Mouse (Mus musculus): Measurements from ENCODE around the gene Rnf214. TPM values are rescaled to one million over a fixed set of nuclear protein-coding genes. Genes with fewer than 3 reads are reported as not detected.

The Rnf214 gene
- polyA plus RNA-seq, 1 experiment from 2014 or later: 37.3 TPM

DNA sequence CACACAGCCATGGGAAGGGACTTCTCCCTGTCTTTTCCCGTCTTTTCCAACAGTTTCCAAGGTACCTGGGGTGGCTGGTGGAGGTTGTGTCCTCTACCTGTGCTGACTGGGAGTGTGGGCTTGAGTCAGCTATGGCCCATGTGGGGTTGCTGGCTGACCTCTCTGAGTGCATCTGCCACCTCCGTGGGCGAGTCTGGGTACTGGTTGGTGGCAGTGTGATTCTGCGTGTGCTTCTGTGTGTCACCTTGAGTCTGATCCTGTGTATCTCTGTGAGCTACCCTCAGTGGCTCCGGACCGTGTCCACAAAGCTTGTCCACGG is 66.8 kb downstream of the Rnf214 start:
- no peak overlapping the region for H3K27ac ChIP-seq (ENCODE audit: low read depth, low read length)
- ATAC-seq (replicated peaks; ENCODE audit: low FRiP score) (peak; percentile 16; the same call in 1 of the 2 replicates), DNase-seq (ENCODE audit: low spot score) (no peak)
- no peaks in the 10 kb centered on the region for H3K36me3 ChIP-seq (ENCODE audit: control insufficient read depth, insufficient read depth, low read length)
- peak overlapping the region; percentile 88 for H3K4me2 ChIP-seq
- H3K9me3 ChIP-seq (ENCODE audit: control insufficient read depth, low read length): no peaks in the 10 kb centered on the region
- H3K27me3 ChIP-seq (replicated peaks; ENCODE audit: control insufficient read depth, insufficient read depth, low read length): 0 out of 2 replicates have a peak, but pooled peaks cover 6% of the 10 kb centered on the region
- peaks cover 17% of the 10 kb centered on the region for H3K4me1 ChIP-seq (replicated peaks; ENCODE audit: control insufficient read depth, insufficient read depth, low read length)
- H3K4me3 ChIP-seq (ENCODE audit: low read depth, low read length): peak overlapping the region; percentile 71
- peak overlapping the region; percentile 22; the same call in 1 of the 2 replicates for H3K9ac ChIP-seq (ENCODE audit: low read depth, low read length)
- WGBS: 74% methylated on average over 7 of the region's 7 CpGs

DNA sequence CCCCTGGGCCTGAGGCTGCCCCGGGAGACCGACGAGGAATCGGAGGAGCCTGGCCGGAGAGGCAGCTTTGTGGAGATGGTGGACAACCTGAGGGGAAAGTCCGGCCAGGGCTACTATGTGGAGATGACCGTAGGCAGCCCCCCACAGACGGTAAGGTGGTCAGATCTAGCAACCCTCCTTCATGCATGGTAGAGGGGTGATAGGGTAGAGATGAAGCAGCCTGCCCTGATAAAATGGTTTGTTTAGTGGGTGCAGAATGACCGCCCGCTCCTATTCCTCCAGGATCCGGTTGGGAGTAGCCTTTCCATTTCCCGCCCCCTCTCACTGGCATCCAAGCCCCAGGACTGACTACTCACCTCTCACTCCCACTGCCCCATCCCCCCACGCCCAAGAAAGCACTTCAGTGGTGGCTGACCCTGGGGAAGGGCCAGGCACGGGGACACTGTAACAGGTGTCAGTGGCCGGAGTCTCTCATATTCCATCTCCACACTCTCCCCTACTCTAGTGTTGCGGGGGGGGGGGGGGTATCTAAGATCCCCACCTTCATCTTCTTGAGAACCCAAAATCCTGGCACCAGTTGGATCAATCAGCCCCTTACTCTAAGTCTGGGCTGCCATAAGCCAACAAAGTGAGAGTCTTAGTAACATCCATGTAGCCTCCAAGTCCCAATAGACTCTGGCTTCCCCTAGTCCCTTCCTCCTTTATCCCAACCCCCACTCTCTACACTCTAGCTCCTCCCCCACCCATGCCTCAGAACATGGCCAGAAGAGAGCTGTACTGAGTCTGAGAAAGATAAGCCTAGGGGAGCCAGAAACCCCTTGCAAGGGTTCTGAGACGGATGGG is 67.4 kb downstream of the Rnf214 start:
- Histone ChIP-seq H3K9ac (ENCODE audit: low read depth, low read length) (peak overlapping the region; percentile 71), H3K36me3 (ENCODE audit: control insufficient read depth, insufficient read depth, low read length) (no peaks in the 10 kb centered on the region), H3K4me3 (ENCODE audit: low read depth, low read length) (peak overlapping the region; percentile 71), H3K9me3 (ENCODE audit: control insufficient read depth, low read length) (no peaks in the 10 kb centered on the region), H3K4me1 (replicated peaks; ENCODE audit: control insufficient read depth, insufficient read depth, low read length) (peaks cover 17% of the 10 kb centered on the region), H3K27me3 (replicated peaks; ENCODE audit: control insufficient read depth, insufficient read depth, low read length) (0 out of 2 replicates have a peak, but pooled peaks cover 6% of the 10 kb centered on the region), H3K27ac (ENCODE audit: low read depth, low read length) (peak overlapping the region; percentile 52), H3K4me2 (peak overlapping the region; percentile 88)
- WGBS: 15% methylated on average over 17 of the region's 17 CpGs
- no peak for DNase-seq (ENCODE audit: low spot score)
- peak; percentile 36 for ATAC-seq (replicated peaks; ENCODE audit: low FRiP score)

DNA sequence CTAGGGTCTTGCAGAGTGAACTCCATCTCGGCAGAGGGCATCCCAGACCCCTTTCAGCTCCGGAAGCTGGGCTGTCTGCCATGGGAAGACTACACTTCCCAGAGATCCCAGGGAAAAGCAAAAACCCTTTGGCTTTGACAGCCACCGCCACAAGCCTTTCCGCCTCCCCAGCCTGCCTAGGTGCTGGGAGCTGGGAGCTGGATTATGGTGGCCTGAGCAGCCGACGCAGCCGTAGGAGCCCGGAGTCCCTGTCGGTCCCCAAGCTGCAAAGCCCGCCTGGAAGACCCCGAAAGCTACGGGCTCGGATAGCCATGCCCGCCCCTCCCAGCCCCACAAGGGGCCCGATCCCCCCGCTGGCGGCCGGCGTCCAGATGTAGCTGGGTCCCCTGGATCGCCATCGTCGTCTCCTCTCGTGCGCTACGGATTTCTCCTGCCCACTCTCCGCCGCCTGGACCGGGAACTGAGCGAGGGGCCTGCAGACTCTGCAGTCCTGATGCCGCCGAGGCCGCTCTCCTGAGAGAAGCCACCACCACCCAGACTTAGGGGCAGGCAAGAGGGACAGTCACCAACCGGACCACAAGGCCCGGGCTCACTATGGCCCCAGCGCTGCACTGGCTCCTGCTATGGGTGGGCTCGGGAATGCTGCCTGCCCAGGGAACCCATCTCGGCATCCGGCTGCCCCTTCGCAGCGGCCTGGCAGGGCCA is 68.1 kb downstream of the Rnf214 start, which contains the start of gene Bace1:
TSS of gene Bace1 (plus strand) at position 147 of the 705 bp plus-strand sequence.
- no peaks in the 10 kb centered on the region for H3K9me3 ChIP-seq (ENCODE audit: control insufficient read depth, low read length)
- DNase-seq (ENCODE audit: low spot score): peak; percentile 56
- H3K4me1 ChIP-seq (replicated peaks; ENCODE audit: control insufficient read depth, insufficient read depth, low read length): peaks cover 17% of the 10 kb centered on the region
- H3K36me3 ChIP-seq (ENCODE audit: control insufficient read depth, insufficient read depth, low read length): no peaks in the 10 kb centered on the region
- H3K27ac ChIP-seq (ENCODE audit: low read depth, low read length): peak within 1 kb of the TSS; percentile 52
- ATAC-seq (replicated peaks; ENCODE audit: low FRiP score): peak; percentile 71
- H3K27me3 ChIP-seq (replicated peaks; ENCODE audit: control insufficient read depth, insufficient read depth, low read length): 0 out of 2 replicates have a peak, but pooled peaks cover 6% of the 10 kb centered on the region
- WGBS: 2% methylated on average over 39 of the region's 40 CpGs
- peak within 1 kb of the TSS; percentile 71 for H3K4me3 ChIP-seq (ENCODE audit: low read depth, low read length)
- H3K9ac ChIP-seq (ENCODE audit: low read depth, low read length): peak within 1 kb of the TSS; percentile 71
- H3K4me2 ChIP-seq: peak within 1 kb of the TSS; percentile 88

DNA sequence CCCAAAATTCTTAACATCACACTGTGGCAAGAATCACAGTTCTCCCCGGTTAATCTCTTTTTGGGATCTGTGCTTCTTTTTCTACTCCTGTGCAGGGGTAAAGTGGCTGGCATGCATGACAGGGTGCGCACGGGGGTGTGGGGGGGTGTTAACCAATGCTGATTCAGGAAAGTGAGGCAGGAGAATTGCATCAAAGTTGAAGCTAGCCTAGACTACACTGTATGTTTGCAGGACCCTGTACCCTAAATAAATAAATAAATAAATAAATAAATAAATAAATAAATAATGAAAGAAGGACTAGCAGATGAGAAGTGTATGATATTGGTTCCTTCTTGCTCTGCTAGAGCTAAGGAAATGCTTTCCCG is 68.7 kb downstream of the Rnf214 start:
- no peak overlapping the region for H3K27ac ChIP-seq (ENCODE audit: low read depth, low read length)
- peak overlapping the region; percentile 71 for H3K4me3 ChIP-seq (ENCODE audit: low read depth, low read length)
- WGBS: 20% methylated on average over 4 of the region's 4 CpGs
- ATAC-seq (replicated peaks; ENCODE audit: low FRiP score) (peak; percentile 15; the same call in 1 of the 2 replicates), DNase-seq (ENCODE audit: low spot score) (no peak)
- no peaks in the 10 kb centered on the region for H3K9me3 ChIP-seq (ENCODE audit: control insufficient read depth, low read length)
- H3K36me3 ChIP-seq (ENCODE audit: control insufficient read depth, insufficient read depth, low read length): no peaks in the 10 kb centered on the region
- H3K27me3 ChIP-seq (replicated peaks; ENCODE audit: control insufficient read depth, insufficient read depth, low read length): 0 out of 2 replicates have a peak, but pooled peaks cover 6% of the 10 kb centered on the region
- no peak overlapping the region; the same call in 1 of the 2 replicates for H3K9ac ChIP-seq (ENCODE audit: low read depth, low read length)
- H3K4me2 ChIP-seq: peak overlapping the region; percentile 88
- peaks cover 17% of the 10 kb centered on the region for H3K4me1 ChIP-seq (replicated peaks; ENCODE audit: control insufficient read depth, insufficient read depth, low read length)

DNA sequence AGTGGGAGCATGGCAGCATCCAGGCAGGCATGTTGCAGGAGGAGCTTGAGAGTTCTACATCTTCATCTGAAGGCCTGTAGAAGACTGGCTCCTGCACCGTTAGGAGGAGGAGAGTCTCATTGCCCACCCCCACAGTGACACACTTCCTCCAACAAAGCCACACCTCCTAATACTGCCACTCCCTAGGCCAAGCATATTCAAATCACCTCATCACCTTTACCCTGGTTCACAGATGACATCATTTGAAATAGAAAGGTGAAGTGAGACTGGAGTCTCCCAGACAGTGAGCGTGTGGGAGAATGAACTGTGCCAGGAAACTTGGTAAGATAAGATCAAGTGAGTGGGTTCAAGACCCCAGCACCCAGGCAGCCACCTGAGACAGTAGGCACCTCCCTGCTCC is 73.2 kb downstream of the Rnf214 start:
- H3K36me3 ChIP-seq (ENCODE audit: control insufficient read depth, insufficient read depth, low read length): no peaks in the 10 kb centered on the region
- 0 out of 2 replicates have a peak, but pooled peaks cover 2% of the 10 kb centered on the region for H3K27me3 ChIP-seq (replicated peaks; ENCODE audit: control insufficient read depth, insufficient read depth, low read length)
- no peak overlapping the region for H3K4me3 ChIP-seq (ENCODE audit: low read depth, low read length)
- ATAC-seq (replicated peaks; ENCODE audit: low FRiP score) (no peak), DNase-seq (ENCODE audit: low spot score) (no peak)
- no peak overlapping the region for H3K4me2 ChIP-seq
- 78% methylated on average over 2 of the region's 2 CpGs for WGBS
- H3K9me3 ChIP-seq (ENCODE audit: control insufficient read depth, low read length): no peaks in the 10 kb centered on the region
- H3K27ac ChIP-seq (ENCODE audit: low read depth, low read length): no peak overlapping the region
- no peak overlapping the region for H3K9ac ChIP-seq (ENCODE audit: low read depth, low read length)
- H3K4me1 ChIP-seq (replicated peaks; ENCODE audit: control insufficient read depth, insufficient read depth, low read length): no peaks in the 10 kb centered on the region

DNA sequence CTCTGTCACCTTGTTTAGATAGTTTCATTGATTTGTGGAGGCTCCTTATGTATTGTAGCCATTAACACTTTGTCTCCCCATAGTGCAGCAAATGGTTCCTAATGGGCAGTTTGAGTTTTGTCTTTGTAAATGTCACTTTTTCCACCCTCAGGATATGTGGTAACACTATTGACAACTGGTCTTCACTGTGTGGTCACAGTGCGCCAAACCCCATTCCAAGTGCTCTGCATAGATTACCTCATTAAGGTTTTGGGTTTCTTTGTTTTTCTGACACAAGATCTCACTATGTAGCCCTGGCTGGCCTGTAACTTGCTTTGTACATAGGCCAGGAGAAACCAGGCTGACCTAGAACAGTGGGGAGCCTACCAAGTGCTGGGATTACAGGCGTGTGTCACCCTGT is 73.8 kb downstream of the Rnf214 start:
- H3K27ac ChIP-seq (ENCODE audit: low read depth, low read length): no peak overlapping the region
- WGBS: 88% methylated on average over 2 of the region's 2 CpGs
- H3K4me1 ChIP-seq (replicated peaks; ENCODE audit: control insufficient read depth, insufficient read depth, low read length): no peaks in the 10 kb centered on the region; the same call in 1 of the 2 replicates
- H3K27me3 ChIP-seq (replicated peaks; ENCODE audit: control insufficient read depth, insufficient read depth, low read length): no peaks in the 10 kb centered on the region
- H3K4me2 ChIP-seq: no peak overlapping the region
- no peak overlapping the region for H3K9ac ChIP-seq (ENCODE audit: low read depth, low read length)
- H3K36me3 ChIP-seq (ENCODE audit: control insufficient read depth, insufficient read depth, low read length): no peaks in the 10 kb centered on the region
- no peak for DNase-seq (ENCODE audit: low spot score)
- no peak for ATAC-seq (replicated peaks; ENCODE audit: low FRiP score)
- H3K4me3 ChIP-seq (ENCODE audit: low read depth, low read length): no peak overlapping the region
- H3K9me3 ChIP-seq (ENCODE audit: control insufficient read depth, low read length): no peaks in the 10 kb centered on the region

DNA sequence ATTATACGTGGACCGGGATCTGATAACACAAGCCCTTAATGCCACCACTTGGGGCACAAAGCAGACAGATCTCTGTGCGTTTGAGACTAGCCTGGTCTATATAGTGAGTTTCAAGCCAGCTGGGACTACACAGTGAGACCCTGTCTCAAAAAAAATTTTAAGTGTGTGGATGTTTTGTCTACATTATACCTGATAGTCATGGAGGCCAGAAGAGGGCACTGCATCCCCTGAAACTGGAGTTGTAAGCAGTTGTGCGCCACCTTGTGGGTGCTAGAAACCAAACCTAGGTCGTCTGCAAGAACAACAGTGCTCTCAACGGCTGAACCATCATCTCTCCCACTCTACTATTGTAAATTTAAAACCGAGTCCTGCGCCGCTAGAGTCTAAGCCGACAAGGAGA is 77.6 kb downstream of the Rnf214 start:
- WGBS: 27% methylated on average over 10 of the region's 10 CpGs
- H3K27ac ChIP-seq (ENCODE audit: low read depth, low read length): no peak overlapping the region
- H3K9me3 ChIP-seq (ENCODE audit: control insufficient read depth, low read length): no peaks in the 10 kb centered on the region
- peaks cover 3% of the 10 kb centered on the region; the same call in 1 of the 2 replicates for H3K4me1 ChIP-seq (replicated peaks; ENCODE audit: control insufficient read depth, insufficient read depth, low read length)
- H3K27me3 ChIP-seq (replicated peaks; ENCODE audit: control insufficient read depth, insufficient read depth, low read length): no peaks in the 10 kb centered on the region
- no peaks in the 10 kb centered on the region for H3K36me3 ChIP-seq (ENCODE audit: control insufficient read depth, insufficient read depth, low read length)
- peak overlapping the region; percentile 77 for H3K4me3 ChIP-seq (ENCODE audit: low read depth, low read length)
- peak overlapping the region; percentile 95 for H3K4me2 ChIP-seq
- no peak overlapping the region for H3K9ac ChIP-seq (ENCODE audit: low read depth, low read length)
- 0 out of 2 replicates have a peak, but pooled peaks have one; percentile 11 for ATAC-seq (replicated peaks; ENCODE audit: low FRiP score)
- peak; percentile 54 for DNase-seq (ENCODE audit: low spot score)

DNA sequence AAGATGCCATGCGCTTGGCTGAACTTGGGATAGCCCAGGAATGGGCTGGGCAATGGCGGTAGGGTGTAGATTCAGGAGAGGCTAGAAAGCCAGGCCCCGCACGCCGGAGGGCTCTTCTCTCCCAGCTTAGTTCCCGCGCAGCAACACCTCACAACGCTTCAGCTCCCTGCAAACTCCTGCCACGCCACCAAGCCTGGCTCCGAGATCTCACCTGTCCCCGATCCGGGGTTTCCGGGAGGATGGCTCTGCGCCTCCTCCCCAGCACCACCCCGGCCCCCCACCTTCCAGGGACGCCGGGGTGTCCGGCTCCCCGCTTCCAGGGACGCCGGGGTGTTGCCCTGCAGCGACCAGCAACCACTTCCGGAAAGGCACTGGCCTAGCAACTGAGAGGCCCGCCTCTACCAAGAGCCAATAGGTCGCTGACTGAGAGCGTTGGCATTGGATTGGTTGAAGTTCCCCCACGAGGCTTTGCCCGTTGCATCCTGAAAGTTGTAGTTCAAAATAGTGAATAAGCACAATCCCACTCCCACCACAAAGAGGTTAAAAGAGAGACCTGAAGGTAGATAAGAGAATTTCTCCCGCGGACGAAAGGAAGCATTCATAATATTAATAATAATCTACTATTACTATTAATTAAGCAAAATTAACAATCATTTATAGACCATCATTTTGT is 78.3 kb downstream of the Rnf214 start, which contains the start of gene Cep164:
TSS of gene Cep164 (minus strand) at position 401 of the 673 bp plus-strand sequence.
- no peaks in the 10 kb centered on the region for H3K9me3 ChIP-seq (ENCODE audit: control insufficient read depth, low read length)
- H3K4me3 ChIP-seq (ENCODE audit: low read depth, low read length): peak within 1 kb of the TSS; percentile 77
- peak; percentile 97 for ATAC-seq (replicated peaks; ENCODE audit: low FRiP score)
- H3K4me1 ChIP-seq (replicated peaks; ENCODE audit: control insufficient read depth, insufficient read depth, low read length): peaks cover 3% of the 10 kb centered on the region; the same call in 1 of the 2 replicates
- H3K36me3 ChIP-seq (ENCODE audit: control insufficient read depth, insufficient read depth, low read length): no peaks in the 10 kb centered on the region
- DNase-seq (ENCODE audit: low spot score): peak; percentile 87
- WGBS: under 1% methylated on average over 31 of the region's 31 CpGs
- H3K9ac ChIP-seq (ENCODE audit: low read depth, low read length): peak within 1 kb of the TSS; percentile 74
- H3K27me3 ChIP-seq (replicated peaks; ENCODE audit: control insufficient read depth, insufficient read depth, low read length): no peaks in the 10 kb centered on the region
- peak within 1 kb of the TSS; percentile 43; the same call in 1 of the 2 replicates for H3K27ac ChIP-seq (ENCODE audit: low read depth, low read length)
- H3K4me2 ChIP-seq: peak within 1 kb of the TSS; percentile 95
